Mouse (Mus musculus) adrenal gland, postnatal 25 days (tissue): ENCODE results near the gene Defb29. TPM values are rescaled to one million over a fixed set of nuclear protein-coding genes. Genes with fewer than 3 reads are reported as not detected.

ENCODE experiments used
- DNase-seq: peaks from one replicate; pipeline ENCODE4 v3.0.0; 2021; ENCODE audit warnings: mixed read lengths
- long read RNA-seq: library from polyadenylated mRNA; stranded (forward); transcript quantifications from one replicate; pipeline ENCODE4 v2.0.0, GENCODE M21; 2021
- total RNA-seq: library from RNA; stranded (reverse); gene quantifications from 2 replicates; pipeline ENCODE4 v1.2.3, GENCODE M21; 2021

Defb29 gene
- total RNA-seq, result not detected in 2 replicates
- long read RNA-seq, result 0 reads

GRCm38 (mm10) chr2:152539944-152540710 lies at the start of gene Defb29:
Defb29 (minus strand) TSS chr2:152540098.
- no peak for DNase-seq

- DNase-seq, result no peak
Measured at GRCm38 (mm10) chr2:152589021-152589420, 49.1 kb upstream of the Defb29 start.

GRCm38 (mm10) chr2:152588450-152588849 lies 48.6 kb upstream of the Defb29 start:
- DNase-seq, result no peak

- peak; percentile 26 for DNase-seq
Measured at GRCm38 (mm10) chr2:152586926-152587560, 47.1 kb upstream of the Defb29 start.

GRCm38 (mm10) chr2:152580612-152581011 lies 40.7 kb upstream of the Defb29 start:
- no peak for DNase-seq

GRCm38 (mm10) chr2:152580107-152580506 lies 40.2 kb upstream of the Defb29 start, which contains the start of gene Defb19:
Defb19 (minus strand) TSS chr2:152580312.
- DNase-seq, result no peak

GRCm38 (mm10) chr2:152573484-152573883 lies 33.6 kb upstream of the Defb29 start:
- DNase-seq, result no peak

GRCm38 (mm10) chr2:152572114-152572794 lies 32.4 kb upstream of the Defb29 start, which contains the start of gene Defb21:
Defb21 (plus strand) TSS chr2:152572744.
- no peak for DNase-seq

GRCm38 (mm10) chr2:152570313-152570712 lies 30.4 kb upstream of the Defb29 start:
- no peak for DNase-seq

GRCm38 (mm10) chr2:152569881-152570280 lies 30.0 kb upstream of the Defb29 start:
- no peak for DNase-seq

GRCm38 (mm10) chr2:152569038-152569437 lies 29.1 kb upstream of the Defb29 start, which contains the start of gene Gm17416:
Gm17416 (plus strand) TSS chr2:152569338.
- no peak for DNase-seq

GRCm38 (mm10) chr2:152556655-152557054 lies 16.8 kb upstream of the Defb29 start:
- DNase-seq, result no peak

GRCm38 (mm10) chr2:152553774-152554423 lies 14.0 kb upstream of the Defb29 start:
- DNase-seq, result peak; percentile 66

GRCm38 (mm10) chr2:152548124-152548523 lies 8.2 kb upstream of the Defb29 start:
- no peak for DNase-seq

GRCm38 (mm10) chr2:152544691-152545090 lies 4.8 kb upstream of the Defb29 start:
- DNase-seq, result peak; percentile 61

GRCm38 (mm10) chr2:152543478-152543877 lies 3.6 kb upstream of the Defb29 start:
- no peak for DNase-seq

GRCm38 (mm10) chr2:152542897-152543296 lies 3.0 kb upstream of the Defb29 start:
- DNase-seq, result no peak

GRCm38 (mm10) chr2:152541979-152542378 lies 2.1 kb upstream of the Defb29 start:
- DNase-seq, result no peak

- DNase-seq, result peak; percentile 28
Measured at GRCm38 (mm10) chr2:152517981-152518380, 21.9 kb downstream of the Defb29 start, which contains the start of gene Defb28. Defb28 (plus strand) TSS chr2:152518255.

GRCm38 (mm10) chr2:152516084-152516483 lies 23.8 kb downstream of the Defb29 start:
- DNase-seq, result no peak

GRCm38 (mm10) chr2:152511592-152511991 lies 28.3 kb downstream of the Defb29 start, which contains the start of gene Defb26:
Defb26 (minus strand) TSS chr2:152511692.
- no peak for DNase-seq

- DNase-seq, result no peak
Measured at GRCm38 (mm10) chr2:152503950-152504349, 35.9 kb downstream of the Defb29 start.
